Mouse (Mus musculus) megakaryocyte progenitor cell, adult 5-6 weeks (primary cell): ENCODE measurements at regions not wholly inside any gene's neighbourhood (a gene's known extent, or its start where the extent isn't known, plus 50 kb on each side); places are given as distances from the start of the nearest gene placed in this dataset.

Source experiments
- ATAC-seq: replicated peaks from 2 replicates; pipeline ENCODE4 v1.8.0; 2016; ENCODE audit warnings: mild to moderate bottlenecking, moderate TSS enrichment, inconsistent platforms; ENCODE audit not compliant: poor library complexity

DNA sequence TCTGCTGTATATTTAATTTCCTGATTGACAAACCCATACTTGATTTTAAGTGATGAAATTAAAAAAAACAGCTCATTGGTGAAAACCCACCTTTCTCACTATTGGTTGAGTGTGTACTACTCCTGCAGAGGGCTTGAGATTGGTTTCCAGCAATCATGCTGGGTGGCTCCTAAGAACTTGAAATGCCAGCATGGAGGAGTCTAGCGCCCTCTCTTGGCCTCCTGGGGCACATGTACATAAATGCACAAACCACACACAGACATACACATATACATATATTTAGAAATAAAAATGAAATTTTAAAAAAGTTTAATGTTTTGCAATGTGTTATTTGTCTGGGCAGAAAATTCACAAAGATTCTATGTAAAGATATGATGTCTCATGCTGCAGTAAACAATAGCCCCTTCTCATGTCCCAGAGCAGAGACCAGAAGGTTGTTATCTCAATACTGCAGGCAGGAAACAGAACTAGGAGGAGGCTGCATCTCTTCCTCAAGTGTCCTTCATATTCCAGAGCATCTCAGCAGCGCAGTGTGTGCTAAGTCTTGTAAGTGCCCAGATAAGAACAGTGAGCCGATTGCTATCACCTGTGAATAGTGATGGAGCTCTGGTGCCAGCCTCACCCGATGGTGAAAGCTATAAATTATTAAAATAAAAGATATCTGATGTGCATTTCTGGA lies 108.4 kb upstream of the Fbxo11 start:
- peak; percentile 38 for ATAC-seq

DNA sequence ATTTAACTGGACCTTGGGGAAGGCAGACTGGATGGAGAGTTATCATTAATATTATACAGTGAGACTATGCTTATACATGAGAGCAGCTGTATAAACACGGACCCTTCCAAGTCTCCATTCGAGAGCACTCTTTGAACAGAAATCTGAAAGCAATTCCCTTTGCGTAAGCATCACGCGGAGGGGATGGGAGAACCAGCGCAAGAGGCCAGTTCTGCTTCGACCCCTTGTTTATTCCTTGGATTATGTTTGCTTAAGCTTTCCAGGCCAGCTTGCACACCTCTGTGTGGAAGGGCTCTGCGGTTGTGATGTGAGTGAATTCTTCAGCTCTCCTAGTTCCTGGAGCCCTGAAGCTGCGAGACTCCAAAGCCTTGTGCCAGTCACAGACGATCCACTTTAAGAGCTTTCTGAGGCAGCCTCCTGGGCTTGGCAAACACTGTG lies 109.2 kb upstream of the Fbxo11 start:
- ATAC-seq = no peak

DNA sequence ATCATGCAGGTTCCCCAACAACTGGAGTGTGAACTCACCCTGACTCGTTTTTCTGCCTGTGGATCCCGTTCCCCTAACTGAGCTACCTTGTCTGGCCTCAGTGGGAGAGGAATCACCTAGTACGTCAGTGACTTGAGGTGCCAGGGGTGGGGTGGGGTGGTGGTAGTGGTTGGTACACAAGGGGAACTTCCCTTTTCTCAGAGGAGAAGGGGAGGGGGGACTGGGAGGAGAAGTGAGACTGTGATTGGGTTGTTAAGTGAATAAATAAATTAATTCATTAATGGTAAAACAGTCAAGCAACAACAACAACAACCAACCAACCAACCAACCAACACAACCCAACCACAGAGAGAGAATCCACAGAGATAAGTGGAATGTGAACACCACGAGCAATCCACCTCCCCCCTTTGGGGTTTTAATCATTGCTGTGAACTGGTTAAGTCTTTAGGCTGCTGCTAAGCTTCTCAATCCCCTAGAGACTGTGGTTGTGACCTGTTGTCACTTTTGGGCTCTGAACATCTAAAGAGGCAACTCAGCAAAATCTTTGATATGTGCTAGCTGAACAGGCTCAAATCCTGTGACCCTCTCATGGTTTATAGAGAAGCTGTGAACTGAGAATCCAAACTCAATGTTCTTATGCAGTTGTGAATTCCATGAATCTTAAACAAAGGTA lies 111.0 kb upstream of the Fbxo11 start:
- peak; percentile 98 for ATAC-seq

DNA sequence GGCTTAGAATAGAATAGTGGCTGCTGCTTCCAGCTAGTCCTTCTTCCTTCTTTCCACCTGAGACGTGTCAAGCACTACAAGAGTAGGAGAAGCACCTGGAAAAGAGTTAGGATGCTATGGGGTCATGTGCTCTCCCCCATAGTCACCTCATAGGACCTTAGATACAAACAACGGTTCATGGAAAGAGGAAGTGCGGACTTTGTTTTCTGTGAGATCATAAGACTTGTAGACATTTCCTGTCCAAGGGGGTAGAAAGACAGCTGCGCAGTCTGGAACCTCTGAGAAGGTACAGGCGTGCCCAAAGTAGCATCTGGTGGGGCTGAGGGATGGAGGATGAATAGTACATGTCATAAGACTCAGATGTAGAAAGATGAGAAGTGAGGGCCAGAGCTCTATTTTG lies 125.6 kb upstream of the Fbxo11 start:
- ATAC-seq = peak; percentile 92

DNA sequence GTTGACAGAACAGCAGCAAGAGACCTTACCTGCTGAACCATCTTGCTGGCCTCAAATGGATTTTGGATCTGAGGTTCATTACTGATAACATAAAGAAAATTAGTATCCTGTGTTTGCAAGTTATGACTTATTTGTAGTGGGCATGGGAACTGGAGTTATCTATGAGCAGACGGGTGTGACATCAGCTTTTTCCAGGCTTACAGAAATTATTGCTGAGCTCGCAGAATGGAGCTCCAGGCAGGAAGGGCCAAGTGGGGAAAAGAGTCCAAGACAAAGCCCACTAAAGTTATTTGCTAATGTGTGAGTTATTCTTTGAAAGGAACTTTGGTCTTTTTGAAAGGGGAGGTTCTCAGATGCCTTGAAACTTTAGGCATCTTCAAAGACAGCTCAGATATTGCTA lies 126.4 kb upstream of the Fbxo11 start:
- no peak for ATAC-seq

DNA sequence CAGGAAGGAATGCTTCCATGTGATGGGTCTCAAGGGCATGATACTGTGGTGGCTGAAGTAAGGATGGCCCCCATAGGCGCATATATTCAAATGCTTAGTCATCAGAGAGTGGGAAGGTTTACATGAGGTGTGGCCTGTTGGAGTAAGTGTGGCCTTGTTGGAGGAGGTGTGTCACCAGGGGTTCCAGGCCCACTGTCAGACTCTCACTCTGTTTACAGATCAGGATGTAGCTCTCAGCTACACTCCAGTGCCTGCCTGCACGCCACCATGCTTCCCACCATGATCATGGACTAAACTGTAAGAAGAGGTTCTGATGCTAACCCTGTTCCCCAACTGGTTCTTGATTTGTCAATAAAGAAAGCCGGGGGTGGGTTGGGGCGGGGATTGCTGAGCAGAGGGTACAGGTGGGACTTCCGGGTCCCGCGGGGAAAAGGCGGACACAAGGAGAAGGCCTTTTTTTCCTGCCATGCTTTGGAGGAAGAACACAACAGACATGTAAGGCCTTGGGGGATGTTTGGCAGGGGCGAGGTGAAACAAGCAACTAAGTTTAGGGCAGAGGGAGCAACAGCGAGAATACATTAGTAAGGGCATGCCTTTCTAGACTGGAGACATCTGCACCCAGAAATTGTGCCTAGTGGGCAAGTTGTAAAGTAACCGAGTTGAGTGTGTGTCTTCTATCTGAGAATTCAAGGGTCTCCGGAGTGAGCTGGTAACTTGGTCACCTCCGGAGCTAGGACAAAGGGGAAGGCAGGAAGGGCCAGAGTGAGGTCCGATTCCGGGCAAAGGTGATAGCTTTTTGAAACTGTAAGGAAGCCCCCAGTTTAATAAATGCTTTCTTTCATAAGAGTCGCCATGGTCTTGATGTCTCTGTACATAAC lies 127.1 kb upstream of the Fbxo11 start:
- ATAC-seq = no peak

DNA sequence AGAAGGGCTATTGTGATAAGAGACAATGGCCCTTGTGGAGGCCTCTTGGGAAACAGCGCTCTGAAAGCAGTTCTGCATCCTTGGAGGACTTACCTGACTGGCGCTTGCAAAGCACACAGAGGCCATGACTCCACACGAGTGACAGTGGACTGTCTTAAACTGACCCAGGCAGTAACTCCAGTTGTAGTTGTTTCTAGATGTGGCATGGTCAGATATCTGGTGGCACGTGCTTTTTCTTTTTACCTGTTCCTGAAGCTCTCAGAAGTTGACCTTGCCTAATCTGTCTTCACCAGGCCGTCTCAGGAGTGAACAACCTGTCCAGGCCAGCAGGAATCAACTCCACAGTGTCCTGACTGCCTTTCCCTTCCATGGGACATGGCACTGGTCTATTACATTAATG lies 129.6 kb upstream of the Fbxo11 start:
- no peak for ATAC-seq

DNA sequence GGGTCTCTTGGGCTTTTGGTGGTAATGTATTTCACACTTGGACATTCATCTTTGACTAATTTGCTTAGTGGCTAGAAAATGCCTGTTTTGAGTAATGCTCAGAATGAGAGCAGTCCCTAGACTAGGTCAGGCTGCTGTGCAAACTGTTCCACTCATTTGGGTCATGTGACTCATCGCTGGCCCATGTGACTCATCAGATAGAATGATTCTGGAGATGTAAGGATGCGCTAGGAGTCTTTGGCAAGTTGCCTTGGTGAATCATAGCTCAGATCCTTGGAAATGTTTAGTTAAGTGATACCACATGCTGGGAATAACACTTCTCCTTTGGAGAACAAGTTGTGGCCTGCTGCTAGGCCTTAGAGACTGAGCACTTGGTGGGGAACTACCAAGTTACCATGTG lies 130.2 kb upstream of the Fbxo11 start:
- no peak for ATAC-seq

DNA sequence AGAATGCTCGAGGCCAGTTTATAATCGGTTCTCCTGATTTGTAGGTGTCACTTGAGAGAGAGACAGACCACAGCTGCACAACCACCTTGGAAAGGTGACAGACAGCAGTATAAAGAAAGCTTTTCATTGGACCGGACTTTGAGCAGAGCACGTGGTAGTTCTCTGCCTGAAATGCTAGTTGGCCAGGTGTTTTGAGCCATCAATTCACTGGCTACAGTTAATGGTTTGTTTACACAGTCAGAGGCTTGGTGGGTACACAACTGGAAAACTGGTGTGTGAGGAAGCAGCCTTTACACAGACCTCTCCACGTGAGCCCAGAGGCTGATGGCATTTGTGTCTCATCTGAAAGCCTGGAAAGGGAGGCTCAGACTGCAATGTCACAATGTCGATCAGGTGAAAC lies 130.8 kb upstream of the Fbxo11 start:
- no peak for ATAC-seq

DNA sequence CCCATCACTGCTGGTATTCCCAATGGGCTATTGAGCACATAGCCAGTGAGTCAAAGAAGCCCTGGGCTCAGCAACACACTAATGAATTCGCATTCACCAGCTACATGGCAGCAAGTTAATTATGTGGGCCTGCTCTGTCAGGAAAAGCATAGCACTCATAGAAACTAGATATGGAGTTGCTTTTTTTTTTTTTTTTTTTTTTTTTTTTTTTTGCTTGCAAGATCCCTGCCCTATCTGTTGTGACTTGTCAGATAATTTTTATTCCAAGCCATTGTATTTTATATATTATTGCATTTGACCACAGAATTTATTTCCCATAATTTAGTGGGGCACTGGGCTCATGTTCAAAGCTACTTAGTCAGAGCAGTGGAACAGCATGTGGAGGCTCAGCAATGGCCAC lies 131.2 kb upstream of the Fbxo11 start:
- ATAC-seq = no peak

DNA sequence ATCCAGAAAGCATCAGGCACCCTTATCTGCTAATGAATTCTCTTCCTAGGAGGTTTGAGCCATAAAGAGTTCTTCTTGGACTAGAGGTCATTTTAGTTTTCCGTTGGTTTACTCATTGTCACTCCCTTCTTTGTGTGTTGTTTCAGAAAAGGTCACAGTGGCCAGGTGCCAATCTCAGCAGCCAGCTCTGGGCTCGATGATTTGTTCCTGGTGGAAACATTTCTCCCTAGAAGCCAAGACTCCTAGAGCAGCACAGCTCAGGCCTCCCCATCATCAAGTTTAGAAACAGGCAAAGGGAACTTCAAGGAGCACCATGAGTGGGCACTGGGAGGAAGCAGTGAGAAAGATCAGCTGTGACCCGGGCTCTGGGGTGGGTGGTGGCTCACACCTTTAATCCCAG lies 132.3 kb upstream of the Fbxo11 start:
- no peak for ATAC-seq

DNA sequence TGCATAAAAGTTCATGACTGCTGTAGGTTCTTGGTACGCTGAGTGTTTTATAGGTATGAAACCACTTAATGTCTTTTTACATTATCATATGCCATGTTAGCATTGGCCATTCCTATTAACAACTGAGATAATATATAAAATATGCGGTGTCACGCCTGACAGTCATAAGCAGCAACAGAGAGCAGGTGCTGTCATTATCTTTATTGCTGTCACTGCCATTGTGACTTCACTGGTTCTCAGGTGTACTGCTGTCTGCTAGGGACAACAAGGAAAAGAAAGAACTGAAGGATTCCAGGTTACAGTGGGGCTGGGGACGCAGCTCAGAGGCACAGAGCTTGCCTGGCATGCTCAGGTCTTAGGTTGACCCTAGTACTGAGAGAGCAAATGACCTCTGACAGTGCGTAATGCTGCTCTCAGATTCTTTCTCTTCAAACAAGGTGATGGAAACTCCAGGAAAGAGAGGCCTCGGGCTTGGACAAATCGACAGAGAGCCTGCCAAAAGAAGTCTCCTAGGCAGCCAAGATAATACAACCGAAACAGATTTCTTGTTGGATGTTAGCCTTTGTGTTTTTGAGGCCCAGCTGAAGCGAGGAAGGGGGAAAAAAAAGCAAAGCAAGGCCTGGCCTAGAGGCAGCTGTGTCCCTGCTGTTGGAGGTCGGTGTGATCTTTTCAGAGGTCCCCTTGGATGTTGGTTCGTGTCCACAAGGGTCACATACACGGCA lies 136.3 kb upstream of the Fbxo11 start:
- ATAC-seq = no peak

DNA sequence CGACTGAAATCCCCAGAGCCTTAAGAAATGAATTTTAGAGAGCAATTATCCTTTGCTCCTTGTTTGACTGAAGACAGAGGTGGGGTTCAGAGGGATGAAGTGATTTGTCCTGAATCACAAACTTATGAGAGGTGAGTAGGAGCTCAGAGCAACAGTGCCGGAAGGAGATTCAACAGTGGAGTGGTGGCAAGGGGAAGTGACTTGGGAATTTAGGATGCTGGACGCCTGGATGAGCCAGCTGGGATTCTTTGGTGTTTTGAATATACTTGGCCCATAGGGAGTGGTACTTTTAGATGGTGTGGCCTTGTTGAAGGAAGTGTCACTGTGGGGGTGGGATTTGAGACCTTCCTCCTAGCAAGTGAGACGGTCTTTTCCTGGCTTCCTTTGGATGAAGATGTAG lies 137.1 kb upstream of the Fbxo11 start:
- ATAC-seq = no peak

DNA sequence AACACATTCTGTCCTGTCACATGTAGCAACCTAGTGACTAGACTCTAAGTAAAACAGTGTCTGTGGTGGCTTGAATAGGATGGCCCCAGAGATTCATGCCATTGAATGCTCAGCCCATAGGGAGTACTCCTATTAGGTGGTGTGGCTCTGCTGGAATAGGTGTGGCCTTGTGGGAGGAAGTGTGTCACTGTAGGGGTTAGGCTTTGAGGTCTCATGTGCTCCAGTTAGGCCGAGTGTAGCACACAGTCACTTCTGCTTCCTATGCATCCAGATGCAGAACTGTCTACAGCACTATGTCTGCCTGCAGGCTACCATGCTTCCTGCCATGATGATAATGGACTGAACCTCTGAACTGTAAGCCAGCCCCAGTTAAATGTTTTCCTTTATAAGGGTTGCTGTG lies 144.5 kb upstream of the Fbxo11 start:
- peak; percentile 76 for ATAC-seq

DNA sequence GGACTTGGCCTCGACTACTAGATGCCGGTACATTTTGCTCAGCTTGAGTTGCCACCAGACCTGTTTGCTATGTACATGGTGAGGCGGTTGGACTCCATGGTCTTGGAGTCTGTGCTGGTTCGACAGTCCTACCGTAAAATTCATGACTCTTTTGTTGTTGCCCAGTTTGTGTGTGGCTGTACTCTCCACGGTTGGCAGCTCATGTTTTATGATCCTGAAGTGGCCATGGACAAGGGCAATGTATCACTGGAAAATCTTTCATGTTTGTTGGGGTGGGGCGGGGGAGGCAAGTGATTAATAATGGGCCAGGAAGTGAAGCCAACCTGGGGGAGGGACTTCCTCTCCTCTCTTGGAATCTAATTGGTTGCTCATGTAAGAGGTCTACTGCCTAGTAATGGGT lies 147.0 kb upstream of the Fbxo11 start:
- ATAC-seq = no peak

DNA sequence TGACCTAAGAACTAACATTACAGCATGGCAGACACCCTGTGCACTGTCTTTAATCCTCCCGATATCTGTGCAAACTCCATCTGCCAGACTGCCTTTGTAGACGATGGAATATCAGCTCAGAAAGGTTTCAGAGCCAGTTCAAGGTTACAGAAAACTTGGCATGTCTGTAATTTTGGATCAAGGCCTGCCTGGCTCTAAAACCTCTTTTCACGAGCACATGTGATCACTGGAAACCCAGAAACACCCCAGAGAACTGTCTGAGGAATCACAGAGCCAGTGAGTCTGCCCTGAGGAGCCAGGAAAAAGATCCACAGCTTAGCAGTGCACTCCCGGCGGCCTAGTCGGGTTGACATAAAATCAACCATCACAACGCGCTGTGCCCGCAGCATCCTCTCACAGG lies 149.7 kb upstream of the Fbxo11 start:
- ATAC-seq = no peak

DNA sequence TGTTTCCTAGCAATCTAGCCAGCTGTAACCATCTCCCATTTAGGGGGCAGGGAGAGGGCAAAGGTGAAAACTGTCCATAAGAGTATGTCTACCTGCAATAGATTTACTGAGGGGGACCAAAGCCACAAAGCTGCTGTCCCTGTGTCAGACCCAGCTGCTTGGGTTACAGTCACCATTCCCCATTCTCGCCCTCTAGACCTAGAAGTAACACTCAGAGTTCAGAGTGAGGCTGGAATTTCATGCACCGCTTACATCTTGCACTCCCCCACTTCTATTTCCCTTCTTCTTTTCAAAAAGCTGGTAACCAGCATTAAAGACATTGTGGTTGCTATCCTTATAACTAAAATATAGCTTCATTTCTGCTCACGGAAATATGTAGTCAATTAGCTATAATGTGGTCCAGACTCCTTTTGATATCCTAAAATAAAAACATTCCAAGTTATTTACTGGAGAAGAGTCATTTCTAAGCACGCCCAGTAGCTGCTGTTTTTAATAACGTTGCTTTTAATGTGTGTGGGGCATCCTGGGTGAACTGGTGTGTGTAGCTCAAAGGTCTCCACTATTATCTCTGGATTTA lies 157.4 kb upstream of the Fbxo11 start:
- ATAC-seq = no peak

DNA sequence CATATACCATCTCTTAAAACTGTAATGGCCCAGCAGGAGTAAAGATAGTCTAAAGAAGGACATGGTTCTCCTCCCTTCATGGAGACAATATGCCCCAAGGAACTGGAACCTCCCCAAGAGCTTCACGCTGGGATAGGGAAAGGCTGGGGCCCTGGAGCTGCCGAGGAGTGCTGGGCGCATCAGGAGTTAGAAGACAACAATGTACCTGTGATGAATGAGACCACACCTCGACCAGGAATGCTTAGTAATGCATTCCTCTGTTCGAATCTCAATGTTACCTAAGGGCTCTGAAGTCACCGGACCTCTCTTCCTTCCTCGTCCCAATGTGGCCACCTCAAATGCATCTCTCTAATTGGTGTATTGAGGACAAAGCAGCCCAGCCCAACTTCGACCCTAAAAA lies 175.4 kb upstream of the Fbxo11 start:
- no peak for ATAC-seq

DNA sequence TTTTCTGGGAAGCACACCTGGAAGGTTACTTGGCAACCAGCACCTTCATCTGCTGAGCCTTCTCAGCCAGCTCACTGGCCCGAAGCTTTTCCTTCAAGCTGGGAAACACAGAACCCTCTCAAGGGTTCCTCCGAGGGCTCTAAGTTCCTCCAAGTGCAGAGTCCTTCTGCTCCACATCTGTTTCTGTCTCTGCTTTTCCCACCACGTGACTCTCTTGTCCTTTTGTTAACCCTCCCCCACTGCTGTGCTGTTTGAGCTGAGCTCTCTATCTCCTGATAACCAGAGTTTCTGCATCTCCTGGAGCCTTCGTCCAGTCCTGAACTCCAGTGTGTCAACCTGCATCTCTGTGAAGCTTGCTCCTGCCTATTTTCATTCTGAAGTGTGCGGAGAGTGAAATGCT lies 183.5 kb upstream of the Fbxo11 start:
- 0 out of 2 replicates have a peak, but pooled peaks have one; percentile 26 for ATAC-seq

DNA sequence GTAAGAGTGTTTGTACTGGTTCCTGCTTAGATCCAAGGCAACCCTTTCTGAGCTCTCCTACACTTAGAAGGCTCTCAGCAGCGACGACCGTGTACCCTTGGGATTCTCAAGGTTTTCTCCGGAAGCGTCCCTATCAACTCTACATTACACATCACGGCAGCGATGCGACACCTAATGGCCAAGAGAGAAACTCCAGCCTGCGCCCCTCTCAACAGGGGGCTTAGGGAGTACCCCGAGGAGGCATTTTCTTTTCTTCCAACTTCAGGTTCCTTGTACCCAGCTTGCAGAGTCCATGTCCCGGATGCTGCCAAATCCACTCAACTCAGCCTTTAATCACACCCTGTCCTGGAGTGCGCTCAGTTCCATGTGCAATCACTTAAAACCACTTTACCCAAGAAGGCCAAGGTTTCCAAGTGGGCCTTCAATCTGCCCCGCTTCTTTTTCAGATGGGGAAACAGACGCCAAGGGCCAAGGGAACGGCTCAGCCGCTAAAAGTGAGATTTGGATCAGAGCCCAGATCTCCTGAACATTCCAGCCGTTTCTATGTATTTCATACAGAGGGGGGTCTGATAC lies 186.9 kb upstream of the Fbxo11 start:
- peak; percentile 69 for ATAC-seq
